Mouse (Mus musculus): ENCODE data around the gene Gpbp1.

DNA sequence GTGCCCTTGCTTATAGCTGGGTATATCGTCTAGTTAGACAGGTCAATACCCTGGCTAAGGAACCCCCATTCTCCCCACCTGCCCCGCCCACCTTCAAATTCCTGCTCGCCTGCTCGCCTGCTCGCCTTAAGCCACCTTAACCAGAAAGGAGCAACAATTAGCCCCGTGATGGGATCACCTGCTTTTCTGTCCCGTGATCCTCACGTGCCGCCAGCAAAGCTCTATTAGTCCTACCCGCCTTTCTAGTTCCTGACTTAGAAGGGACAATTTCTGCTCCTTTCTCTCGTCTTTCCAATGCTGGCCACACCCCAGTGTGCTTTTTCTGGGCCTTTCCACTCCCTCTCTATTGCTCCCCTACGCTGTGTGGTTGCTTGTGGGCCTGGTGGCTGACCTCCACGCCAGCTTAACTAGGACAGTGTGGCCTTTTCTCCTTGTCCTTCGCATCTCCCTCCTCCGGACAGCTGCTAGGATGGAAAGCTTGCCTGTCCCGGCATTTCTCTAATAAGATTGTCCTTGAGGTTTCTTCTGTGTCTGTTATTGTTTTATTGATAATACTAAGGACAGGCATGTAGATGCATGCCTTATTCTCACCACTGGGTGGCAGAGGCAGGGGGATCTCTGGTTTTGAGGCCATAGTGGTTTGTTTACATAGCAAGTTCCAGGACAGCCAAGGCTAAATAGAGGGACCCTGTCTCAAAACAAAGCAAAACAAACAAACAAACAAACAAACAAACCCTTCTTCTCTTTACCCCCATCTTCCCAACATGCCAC, 42.5 kb upstream of the Gpbp1 start:
- TF ChIP-seq POLR2A (IDR thresholded peaks at IDR 0.05; ENCODE audit: borderline replicate concordance, extremely low read depth, low read depth, low read length) (no peak), CTCF (IDR thresholded peaks at IDR 0.05; ENCODE audit: insufficient read depth, low read length) (no peak)

All from lung, adult 2 months (tissue).